Mouse (Mus musculus) gastrocnemius, postnatal 10 days (tissue): ENCODE measurements around the gene 4930447C04Rik. TPM values are rescaled to one million over a fixed set of nuclear protein-coding genes. Genes with fewer than 3 reads are reported as not detected.
A peak's percentile ranks its signal among the peaks of the same experiment; 100 is the strongest.

ENCODE experiments used
- DNase-seq: peaks from one replicate; pipeline ENCODE4 v3.0.0; 2021; ENCODE audit warnings: mixed read lengths
- long read RNA-seq, 2 experiments: library from polyadenylated mRNA; stranded (forward); transcript quantifications; one replicate each; pipeline ENCODE4 v2.0.0; 2021
- total RNA-seq, 2 experiments: library from RNA; stranded (reverse); gene quantifications; 2 replicates each; pipeline ENCODE4 v1.2.3; 2021

4930447C04Rik gene
- total RNA-seq: 1 to 10 TPM; 1.3 to 1.4 TPM
- long read RNA-seq, experiment 1: 0 reads
- long read RNA-seq, experiment 2: 0 reads

- no peak for DNase-seq
Measured at GRCm38 (mm10) chr12:72940071-72940821, at the start of gene 4930447C04Rik. 4930447C04Rik (minus strand) TSS chr12:72940774.

GRCm38 (mm10) chr12:72983071-72983857, 42.7 kb upstream of the 4930447C04Rik start:
- no peak for DNase-seq

DNA sequence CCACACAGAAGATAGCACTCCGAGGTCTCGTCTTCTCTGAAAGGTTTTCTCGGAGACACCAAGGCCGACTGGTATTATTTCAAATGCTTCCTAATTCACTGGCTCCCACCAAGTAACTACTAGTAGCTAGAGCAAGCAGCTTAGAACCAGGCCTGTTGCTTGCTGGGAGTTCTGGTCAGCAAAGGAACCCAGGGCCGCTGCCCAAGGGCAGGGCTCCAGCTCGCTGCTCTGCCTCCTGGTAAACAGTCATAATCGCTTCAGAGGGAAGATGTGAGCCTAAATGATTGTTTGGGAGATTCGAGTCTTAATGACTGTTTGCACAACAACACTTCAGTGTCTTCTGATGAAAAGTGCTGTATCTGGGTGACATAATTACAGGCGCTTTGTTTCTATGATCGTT, 42.0 kb upstream of the 4930447C04Rik start:
- no peak for DNase-seq

GRCm38 (mm10) chr12:72979236-72979635, 38.7 kb upstream of the 4930447C04Rik start:
- no peak for DNase-seq

DNA sequence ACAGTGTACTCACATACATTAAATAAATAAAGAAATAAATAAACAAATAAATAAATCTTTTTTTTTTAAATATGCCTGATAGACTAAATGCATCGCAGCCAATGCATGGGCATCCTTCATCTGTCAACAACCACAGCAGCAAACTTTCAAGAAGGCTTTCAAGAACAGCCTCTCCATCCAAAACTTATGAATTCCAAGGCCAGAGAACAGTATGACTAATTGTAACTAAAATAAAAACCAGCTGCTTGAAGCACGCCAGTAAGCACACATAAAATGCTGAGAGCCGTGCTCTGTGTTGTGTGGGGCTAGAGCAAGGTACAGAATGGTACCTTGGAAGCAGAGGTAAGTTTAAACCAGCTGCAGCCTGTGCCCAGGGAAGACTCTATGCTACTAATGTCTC, 37.3 kb upstream of the 4930447C04Rik start:
- no peak for DNase-seq

DNA sequence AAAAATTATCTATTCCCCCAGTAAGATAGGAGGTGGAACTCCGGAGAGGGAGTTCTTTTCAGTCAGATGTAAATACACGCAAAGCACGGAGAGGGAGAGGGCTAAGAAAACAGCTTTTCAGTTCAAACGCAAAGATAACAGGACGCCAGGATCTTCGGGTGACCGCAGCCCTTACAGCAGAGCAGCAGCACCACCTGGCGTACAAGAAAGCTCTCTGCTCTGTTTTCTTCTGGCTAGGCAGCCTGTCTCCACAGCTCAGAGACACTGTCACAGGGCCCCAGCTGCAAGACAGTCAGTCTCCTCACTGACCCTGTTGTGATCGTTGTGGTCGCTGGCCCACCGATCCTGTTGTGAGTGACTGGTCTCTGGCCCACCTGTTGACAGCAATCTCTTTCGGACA, 36.1 kb upstream of the 4930447C04Rik start:
- DNase-seq: peak; percentile 62

- no peak for DNase-seq
Measured at GRCm38 (mm10) chr12:72976172-72976571, 35.6 kb upstream of the 4930447C04Rik start.

- peak; percentile 47 for DNase-seq
Measured at GRCm38 (mm10) chr12:72973161-72973560, 32.6 kb upstream of the 4930447C04Rik start.

DNA sequence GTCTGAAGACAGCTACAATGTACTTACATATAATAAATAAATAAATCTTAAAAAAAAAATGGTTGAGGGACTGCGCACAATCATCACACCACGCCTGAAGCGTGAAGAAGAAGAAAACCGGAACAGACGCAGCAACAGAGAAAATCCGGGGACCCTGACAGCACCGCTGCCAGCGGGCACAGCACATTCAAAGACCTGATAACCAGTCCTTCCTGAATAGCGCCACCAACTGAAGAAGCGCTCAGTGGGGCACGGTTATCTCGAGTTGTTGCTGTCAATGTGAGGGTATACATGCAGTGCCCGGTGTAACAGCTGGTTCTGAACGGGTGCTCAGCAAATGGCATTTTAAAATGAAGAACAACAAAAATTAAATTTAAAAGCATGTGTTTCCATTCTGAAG, 30.0 kb upstream of the 4930447C04Rik start:
- DNase-seq: no peak

DNA sequence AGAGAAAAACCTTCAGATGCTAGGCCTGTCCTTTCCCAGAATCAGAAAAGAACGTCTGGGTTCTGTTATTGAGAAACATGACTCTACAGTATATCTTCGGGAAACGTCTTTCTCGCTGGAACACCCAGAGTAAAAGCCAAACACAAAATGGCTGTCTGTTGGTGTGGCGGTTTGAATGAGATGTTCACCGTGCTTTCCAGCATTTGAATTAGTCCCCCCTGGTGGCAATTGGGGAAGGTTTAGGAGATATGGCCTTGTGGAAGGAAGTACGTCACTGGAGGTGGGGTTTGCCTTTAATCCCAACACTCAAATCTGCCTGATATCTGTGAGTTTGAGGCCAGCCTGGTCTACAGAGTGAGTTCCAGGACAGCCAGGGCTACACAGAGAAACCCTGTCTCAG, 27.0 kb upstream of the 4930447C04Rik start:
- no peak for DNase-seq

GRCm38 (mm10) chr12:72962761-72963160, 22.2 kb upstream of the 4930447C04Rik start:
- no peak for DNase-seq

DNA sequence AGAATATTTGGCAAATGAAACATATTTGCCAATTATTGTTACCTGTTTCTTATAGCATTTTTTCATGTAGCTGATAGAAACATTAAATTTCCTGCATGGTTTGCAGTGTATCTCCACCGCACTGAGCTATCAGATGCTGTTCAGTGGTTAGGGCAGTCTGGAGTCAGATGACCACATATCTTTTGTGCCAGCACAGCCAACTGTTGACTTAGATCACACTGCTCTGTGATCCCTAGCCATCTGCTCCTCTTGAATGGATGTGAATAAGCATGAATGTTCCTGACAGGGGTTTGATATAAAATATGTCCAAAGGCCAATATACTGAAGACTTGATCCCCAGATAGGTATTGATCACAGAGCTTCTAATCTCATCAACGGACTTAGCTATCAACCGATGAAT, 17.9 kb upstream of the 4930447C04Rik start:
- DNase-seq: no peak

- no peak for DNase-seq
Measured at GRCm38 (mm10) chr12:72957829-72958424, 17.4 kb upstream of the 4930447C04Rik start.

- no peak for DNase-seq
Measured at GRCm38 (mm10) chr12:72954906-72955305, 14.3 kb upstream of the 4930447C04Rik start.

GRCm38 (mm10) chr12:72953858-72954257, 13.3 kb upstream of the 4930447C04Rik start:
- no peak for DNase-seq

DNA sequence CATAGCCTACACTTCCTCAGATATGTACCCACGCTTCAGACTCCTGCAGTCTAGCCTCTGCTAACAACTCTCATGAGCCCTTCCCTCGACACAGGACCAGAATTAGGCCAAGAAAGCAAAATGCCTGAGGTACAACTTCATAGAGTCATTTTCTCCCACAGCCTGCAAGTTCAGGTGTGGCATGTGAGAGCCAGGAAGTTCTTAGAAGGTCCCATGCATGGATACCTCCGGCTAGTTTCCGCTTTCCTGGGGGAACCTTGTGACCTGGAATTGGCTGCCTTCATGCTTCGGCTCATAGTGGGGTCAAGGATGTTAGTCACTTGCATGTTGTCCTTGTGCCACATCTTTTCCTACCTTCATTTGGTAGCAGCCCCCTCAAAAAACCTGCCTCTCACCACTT, 12.5 kb upstream of the 4930447C04Rik start:
- no peak for DNase-seq

- no peak for DNase-seq
Measured at GRCm38 (mm10) chr12:72947335-72947734, 6.8 kb upstream of the 4930447C04Rik start.

GRCm38 (mm10) chr12:72946805-72947204, 6.2 kb upstream of the 4930447C04Rik start:
- no peak for DNase-seq

- no peak for DNase-seq
Measured at GRCm38 (mm10) chr12:72946064-72946395, 5.5 kb upstream of the 4930447C04Rik start.

DNA sequence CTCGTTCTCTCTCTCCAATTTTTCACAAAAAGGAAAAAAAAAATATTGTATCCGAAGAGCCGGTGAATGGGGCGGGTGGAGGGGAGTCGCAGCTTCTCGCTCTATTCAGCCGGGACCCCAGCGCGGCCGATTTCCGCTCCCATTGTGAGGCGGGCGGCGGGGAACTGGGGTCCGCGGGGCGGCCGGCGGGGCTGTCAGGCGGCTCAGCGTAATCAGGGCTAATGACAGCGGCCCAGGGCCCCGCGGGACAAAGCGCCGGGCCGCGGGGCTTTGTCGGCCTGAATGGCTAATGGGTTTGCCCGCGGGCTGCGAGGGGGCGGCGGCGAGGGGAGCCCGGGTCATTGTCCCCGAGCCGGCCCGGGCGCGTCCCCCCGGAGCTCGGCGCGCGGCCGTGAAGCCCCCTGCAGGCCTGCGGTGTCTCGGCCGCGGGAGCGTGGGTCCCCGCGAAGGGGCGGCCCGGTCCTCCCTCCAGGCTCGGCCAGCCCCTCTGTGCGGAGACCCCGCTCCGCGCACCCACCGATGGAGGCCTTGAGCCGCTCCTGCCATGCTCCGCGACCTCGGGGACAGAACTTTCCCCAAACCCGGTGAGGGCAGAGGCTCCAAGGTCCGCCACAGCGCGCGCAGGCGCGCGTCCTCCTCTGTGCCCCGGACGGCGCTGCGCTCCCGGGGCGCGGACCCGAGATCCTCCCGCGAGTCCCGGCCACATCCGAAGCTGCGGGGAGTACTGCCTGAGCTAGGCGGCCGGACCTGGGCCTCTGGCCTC, 4.9 kb upstream of the 4930447C04Rik start:
- peak; percentile 12 for DNase-seq

- no peak for DNase-seq
Measured at GRCm38 (mm10) chr12:72944411-72945225, 4.0 kb upstream of the 4930447C04Rik start.
